Mouse (Mus musculus): ENCODE data around the gene Ndufa4l2. TPM values are rescaled to one million over a fixed set of nuclear protein-coding genes. Genes with fewer than 3 reads are reported as not detected.
A peak's percentile ranks its signal among the peaks of the same experiment; 100 is the strongest.

Gene Ndufa4l2
- total and polyA plus RNA-seq, 3 experiments, result 21.8 to 26.6 TPM; not detected in 1

- H3K9ac ChIP-seq (ENCODE audit: control insufficient read depth, low read depth, low read length, poor library complexity, severe bottlenecking), result no peak overlapping the region
- H3K9me3 ChIP-seq (replicated peaks; ENCODE audit: insufficient read depth, low read length), result no peaks in the 10 kb centered on the region
- H3K4me3 ChIP-seq (ENCODE audit: control insufficient read depth in 1 of 2, insufficient read depth in 1 of 2, low read depth in 2 of 2, low read length in 2 of 2), result no peak overlapping the region
- no peaks in the 10 kb centered on the region for H3K27me3 ChIP-seq (ENCODE audit: control insufficient read depth in 1 of 2, insufficient read depth in 2 of 2, low read length in 2 of 2)
- H3K4me1 ChIP-seq (ENCODE audit: control insufficient read depth in 1 of 2, insufficient read depth in 2 of 2, low read length in 2 of 2), result peaks cover 3 to 8% of the 10 kb centered on the region in 2 experiments
- H3K79me2 ChIP-seq (ENCODE audit: control insufficient read depth, insufficient read depth, low read length, poor library complexity), result no peaks in the 10 kb centered on the region
- DNase-seq (ENCODE audit: low read depth, low spot score), result no peak
- H3K27ac ChIP-seq (ENCODE audit: control insufficient read depth, low read depth, low read length), result no peak overlapping the region
- TF ChIP-seq GABPA (IDR thresholded peaks at IDR 0.05; ENCODE audit: low read depth, low read length), result no peak
- TF ChIP-seq ZKSCAN1 (IDR thresholded peaks at IDR 0.05; ENCODE audit: low read depth, low read length), result no peak
- TF ChIP-seq POLR2AphosphoS5 (IDR thresholded peaks at IDR 0.05; ENCODE audit: borderline replicate concordance, low read depth, low read length), result no peak
- no peak for TF ChIP-seq E2F4 (IDR thresholded peaks at IDR 0.05; ENCODE audit: borderline replicate concordance, low read depth, low read length)
- no peak for TF ChIP-seq SMC3 (IDR thresholded peaks at IDR 0.05; ENCODE audit: low read depth, low read length)
- TF ChIP-seq ZMIZ1 (IDR thresholded peaks at IDR 0.05; ENCODE audit: low read depth, low read length), result no peak
- no peak for TF ChIP-seq POLR2A (IDR thresholded peaks at IDR 0.05; ENCODE audit: control insufficient read depth in 1 of 2, insufficient read depth in 1 of 2, low read depth in 1 of 2, low read length in 2 of 2, poor library complexity in 1 of 2)
- TF ChIP-seq CTCF (IDR thresholded peaks at IDR 0.05 in 2 of 3, conservative IDR thresholded peaks at IDR 0.05 in 1 of 3; ENCODE audit: control insufficient read depth in 1 of 3, insufficient read depth in 1 of 3, low read depth in 2 of 3, low read length in 3 of 3, poor library complexity in 1 of 3, severe bottlenecking in 1 of 3), result no peak
- no peak for TF ChIP-seq USF2 (IDR thresholded peaks at IDR 0.05; ENCODE audit: borderline replicate concordance in 1 of 2, insufficient read depth in 1 of 2, low read depth in 1 of 2, low read length in 2 of 2)
- H3K36me3 ChIP-seq (ENCODE audit: control insufficient read depth in 1 of 2, insufficient read depth in 2 of 2, low read length in 2 of 2), result peaks cover 4 to 5% of the 10 kb centered on the region in 2 experiments
Measured at GRCm38 (mm10) chr10:127476541-127476940, 38.2 kb upstream of the Ndufa4l2 start.

DNA sequence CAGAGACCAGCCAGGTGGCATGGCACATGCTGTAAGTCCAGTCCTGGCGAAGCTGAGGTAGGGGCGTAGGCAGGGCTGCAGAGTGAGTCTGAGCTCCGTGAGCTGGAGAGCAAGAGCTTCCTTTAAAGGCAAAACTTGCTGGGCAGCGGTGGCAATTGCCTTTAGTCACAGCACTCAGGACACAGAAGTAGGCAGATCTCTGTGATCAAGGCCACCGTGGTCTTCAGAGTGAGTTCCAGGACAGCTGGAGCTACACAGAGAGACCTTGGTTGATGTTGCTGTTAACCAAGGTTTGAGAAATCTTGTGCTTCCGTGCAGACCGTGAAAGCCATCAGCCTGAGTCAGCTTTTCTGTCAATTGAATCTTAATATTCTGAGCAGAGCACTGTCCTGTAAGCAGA, 37.5 kb upstream of the Ndufa4l2 start:
- TF ChIP-seq MAZ (IDR thresholded peaks at IDR 0.05; ENCODE audit: low read depth, low read length) (no peak), ETS1 (IDR thresholded peaks at IDR 0.05; ENCODE audit: low read depth, low read length) (no peak), SMC3 (IDR thresholded peaks at IDR 0.05; ENCODE audit: low read depth, low read length) (no peak), ZC3H11A (IDR thresholded peaks at IDR 0.05; ENCODE audit: low read depth, low read length) (no peak)
- H3K36me3 ChIP-seq (ENCODE audit: control insufficient read depth in 1 of 2, insufficient read depth in 2 of 2, low read length in 2 of 2), result peaks cover 4 to 5% of the 10 kb centered on the region in 2 experiments

DNA sequence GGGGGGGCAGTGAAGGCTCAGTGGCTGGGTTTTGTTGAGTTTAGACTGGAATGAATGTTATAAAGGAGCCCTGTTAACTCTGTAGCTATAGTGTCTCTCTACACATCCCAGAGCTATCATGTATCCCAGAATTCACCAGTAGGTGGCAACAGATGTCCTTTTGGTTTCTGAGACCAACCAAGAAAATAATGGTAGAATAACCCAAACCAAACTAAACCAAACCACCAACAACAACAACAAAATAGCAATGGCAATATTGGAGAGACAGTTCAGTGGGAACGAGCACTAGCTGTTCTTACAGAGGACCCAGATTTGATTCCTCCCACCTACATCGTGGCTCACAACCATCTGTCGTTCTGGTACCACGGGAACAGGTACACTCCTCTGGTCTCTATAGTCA, 35.6 kb upstream of the Ndufa4l2 start:
- H3K36me3 ChIP-seq (ENCODE audit: control insufficient read depth in 1 of 2, insufficient read depth in 2 of 2, low read length in 2 of 2), result peaks cover 4 to 5% of the 10 kb centered on the region in 2 experiments
- DNase-seq (ENCODE audit: low read depth, low spot score), result peak; percentile 48
- TF ChIP-seq SIN3A (IDR thresholded peaks at IDR 0.05; ENCODE audit: low read length) (no peak), EP300 (IDR thresholded peaks at IDR 0.05; ENCODE audit: low read depth in 1 of 2, low read length in 2 of 2) (no peak), CTCF (IDR thresholded peaks at IDR 0.05 in 2 of 3, conservative IDR thresholded peaks at IDR 0.05 in 1 of 3; ENCODE audit: control insufficient read depth in 1 of 3, insufficient read depth in 1 of 3, low read depth in 2 of 3, low read length in 3 of 3, poor library complexity in 1 of 3, severe bottlenecking in 1 of 3) (peak in 2 of 3 experiments; percentile 38 to 64; a peak in 4 of 6 replicates), MYB (IDR thresholded peaks at IDR 0.05; ENCODE audit: low read depth, low read length) (no peak), GABPA (IDR thresholded peaks at IDR 0.05; ENCODE audit: low read depth, low read length) (no peak), USF2 (IDR thresholded peaks at IDR 0.05; ENCODE audit: borderline replicate concordance in 1 of 2, insufficient read depth in 1 of 2, low read depth in 1 of 2, low read length in 2 of 2) (no peak), RAD21 (IDR thresholded peaks at IDR 0.05; ENCODE audit: low read depth, low read length) (peak; percentile 43), SMC3 (IDR thresholded peaks at IDR 0.05; ENCODE audit: low read depth, low read length) (peak; percentile 46), TCF12 (IDR thresholded peaks at IDR 0.05; ENCODE audit: low read depth, low read length) (no peak), MAZ (IDR thresholded peaks at IDR 0.05; ENCODE audit: low read depth, low read length) (no peak), MYC (IDR thresholded peaks at IDR 0.05; ENCODE audit: low read depth, low read length) (no peak), RCOR1 (IDR thresholded peaks at IDR 0.05; ENCODE audit: low read depth, low read length) (no peak)
- peaks cover 3 to 5% of the 10 kb centered on the region in 2 experiments for H3K4me1 ChIP-seq (ENCODE audit: control insufficient read depth in 1 of 2, insufficient read depth in 2 of 2, low read length in 2 of 2)
- H3K9ac ChIP-seq (ENCODE audit: control insufficient read depth, low read depth, low read length, poor library complexity, severe bottlenecking), result no peak overlapping the region
- no peak overlapping the region for H3K4me3 ChIP-seq (ENCODE audit: control insufficient read depth in 1 of 2, insufficient read depth in 1 of 2, low read depth in 2 of 2, low read length in 2 of 2)
- no peaks in the 10 kb centered on the region for H3K79me2 ChIP-seq (ENCODE audit: control insufficient read depth, insufficient read depth, low read length, poor library complexity)
- no peak overlapping the region for H3K27ac ChIP-seq (ENCODE audit: control insufficient read depth, low read depth, low read length)
- H3K9me3 ChIP-seq (replicated peaks; ENCODE audit: insufficient read depth, low read length), result no peaks in the 10 kb centered on the region
- H3K27me3 ChIP-seq (ENCODE audit: control insufficient read depth in 1 of 2, insufficient read depth in 2 of 2, low read length in 2 of 2), result no peaks in the 10 kb centered on the region

More for the DNA sequence above, 37.5 kb upstream of the Ndufa4l2 start:
- no peaks in the 10 kb centered on the region for H3K79me2 ChIP-seq (ENCODE audit: control insufficient read depth, insufficient read depth, low read length, poor library complexity)
- H3K9ac ChIP-seq (ENCODE audit: control insufficient read depth, low read depth, low read length, poor library complexity, severe bottlenecking), result no peak overlapping the region
- H3K4me3 ChIP-seq (ENCODE audit: control insufficient read depth in 1 of 2, insufficient read depth in 1 of 2, low read depth in 2 of 2, low read length in 2 of 2), result no peak overlapping the region
- no peak overlapping the region for H3K27ac ChIP-seq (ENCODE audit: control insufficient read depth, low read depth, low read length)
- H3K4me1 ChIP-seq (ENCODE audit: control insufficient read depth in 1 of 2, insufficient read depth in 2 of 2, low read length in 2 of 2), result peaks cover 3 to 8% of the 10 kb centered on the region in 2 experiments
- DNase-seq (ENCODE audit: low read depth, low spot score), result no peak
- H3K9me3 ChIP-seq (replicated peaks; ENCODE audit: insufficient read depth, low read length), result no peaks in the 10 kb centered on the region
- no peaks in the 10 kb centered on the region for H3K27me3 ChIP-seq (ENCODE audit: control insufficient read depth in 1 of 2, insufficient read depth in 2 of 2, low read length in 2 of 2)
